Mouse (Mus musculus) kidney, postnatal 0 days (tissue): Measurements from ENCODE around the gene Slc4a1ap. TPM values are rescaled to one million over a fixed set of nuclear protein-coding genes. Genes with fewer than 3 reads are reported as not detected.
"Not testable (repeated sequence)": the region's sequence is repeated elsewhere in the genome, so short reads cannot be mapped to it uniquely, and the experiment has no call there.

Experiments
- ATAC-seq: fragments of 200-750 bp; cut with Nextera tagmentation; replicated peaks from 2 replicates; pipeline ENCODE4 v1.8.0; 2017; ENCODE audit warnings: low read depth, moderate number of reproducible peaks, moderate TSS enrichment, moderate library complexity; ENCODE audit not compliant: low FRiP score
- DNase-seq: peaks from one replicate; pipeline ENCODE4 v3.0.0-alpha.2; 2016; ENCODE audit warnings: low spot score
- H3K27ac ChIP-seq: fragments of 300-500 bp; sonication (generic); 2 replicates; pipeline ENCODE4 v1.5.1; 2014; ENCODE audit warnings: mild to moderate bottlenecking
- H3K27me3 ChIP-seq: fragments of 300-500 bp; sonication (generic); 2 replicates; pipeline ENCODE4 v1.6.1; 2014; ENCODE audit warnings: low read length, mixed read lengths; ENCODE audit not compliant: insufficient read depth
- H3K36me3 ChIP-seq: fragments of 300-500 bp; sonication (generic); 2 replicates; pipeline ENCODE4 v1.6.1; 2014; ENCODE audit warnings: low read length, mixed read lengths; ENCODE audit not compliant: insufficient read depth
- H3K4me1 ChIP-seq: fragments of 300-500 bp; sonication (generic); replicated peaks from 2 replicates; pipeline ENCODE4 v1.6.1; 2014; ENCODE audit warnings: antibody characterized with exemption, low read length, mixed read lengths; ENCODE audit not compliant: insufficient read depth
- H3K4me2 ChIP-seq: fragments of 300-500 bp; sonication (generic); 2 replicates; pipeline ENCODE4 v1.6.1; 2014; ENCODE audit warnings: mild to moderate bottlenecking, low read length, moderate library complexity, mixed read lengths
- H3K4me3 ChIP-seq: fragments of 300-500 bp; sonication (generic); replicated peaks from 2 replicates; pipeline ENCODE4 v1.5.1; 2014; ENCODE audit warnings: low read depth, low read length
- H3K9ac ChIP-seq: fragments of 300-500 bp; sonication (generic); 2 replicates; pipeline ENCODE4 v1.6.1; 2014; ENCODE audit warnings: low read depth, low read length
- H3K9me3 ChIP-seq: fragments of 300-500 bp; sonication (generic); replicated peaks from 2 replicates; pipeline ENCODE4 v1.6.1; 2016; ENCODE audit warnings: low read length, inconsistent platforms, mixed read lengths
- CTCF ChIP-seq: IDR thresholded peaks from 2 replicates; pipeline ENCODE4 v1.5.1; 2016; ENCODE audit warnings: antibody characterized with exemption, low read depth, mild to moderate bottlenecking, moderate library complexity
- WGBS: fragments of 180-500 bp; shearing (Covaris S2); extraction: QIAGEN DNeasy Blood & Tissue Kit; methylation state at CpG from one replicate; pipeline ENCODE4 v1.1.7; 2014; 5-methylcytosine and 5-hydroxymethylcytosine counted together
- polyA plus RNA-seq: library from polyadenylated mRNA; unstranded; fragments of >200 nt; fragmentation: Nextera tagmentation; extraction: Ambion mirVana; gene quantifications from 2 replicates; pipeline ENCODE4 v1.2.1, GENCODE M21; 2015

The Slc4a1ap gene
- polyA plus RNA-seq, 1 experiment from 2014 or later: 18.6 TPM

DNA sequence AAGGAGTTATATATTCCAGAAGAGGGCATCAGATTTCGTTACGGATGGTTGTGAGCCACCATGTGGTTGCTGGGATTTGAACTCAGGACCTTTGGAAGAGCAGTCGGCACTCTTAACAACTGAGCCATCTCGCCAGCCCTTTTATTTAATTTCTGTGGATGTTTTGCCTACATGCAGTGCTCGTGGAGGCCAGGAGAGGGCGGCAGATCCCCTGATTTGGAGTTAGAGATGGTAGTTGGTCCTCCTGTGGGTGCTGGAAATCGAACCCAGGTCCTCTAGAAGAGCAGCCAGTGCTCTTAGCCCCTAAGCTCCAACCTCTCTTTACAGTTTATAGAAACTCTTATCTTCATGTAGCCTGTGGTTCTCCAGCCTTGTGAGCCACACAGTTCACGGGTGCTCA lies 61.9 kb downstream of the Slc4a1ap start:
- H3K9ac ChIP-seq, ATAC-seq, H3K4me3 ChIP-seq, H3K4me2 ChIP-seq, H3K4me1 ChIP-seq, H3K36me3 ChIP-seq, H3K27ac ChIP-seq, H3K27me3 ChIP-seq, H3K9me3 ChIP-seq, DNase-seq: not testable (repeated sequence)
- WGBS: 91% methylated on average over 8 of the region's 8 CpGs
- peak; percentile 42 for TF ChIP-seq CTCF

DNA sequence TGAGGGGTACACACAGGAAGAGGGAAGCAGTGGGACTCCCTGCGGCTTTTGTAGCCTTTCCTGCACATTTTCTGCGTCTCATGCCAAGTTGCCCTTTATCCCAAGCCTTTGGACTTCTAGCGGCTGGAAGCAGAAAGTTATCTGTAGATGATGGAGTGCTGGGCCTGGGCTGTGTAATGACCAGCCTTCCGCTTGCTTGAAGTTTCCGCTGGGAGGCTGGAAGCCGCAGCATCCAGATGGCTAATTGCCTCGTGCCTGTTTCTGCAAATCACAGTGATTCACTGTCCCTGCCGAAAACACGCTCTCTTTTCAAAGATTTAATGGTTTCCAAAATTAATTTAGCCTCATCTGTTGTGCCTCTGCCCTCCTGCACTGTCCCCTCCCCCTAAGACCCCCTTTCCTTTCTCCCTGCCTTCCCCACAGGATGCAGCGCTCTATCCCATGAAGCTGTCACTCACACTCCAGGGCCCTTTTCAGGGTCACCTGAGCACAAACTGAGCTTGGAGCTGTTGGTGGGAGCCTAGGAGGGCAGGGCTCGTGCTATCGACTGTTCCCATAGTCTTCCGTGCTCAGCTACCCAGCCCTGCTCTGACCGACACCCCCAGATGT lies 63.0 kb downstream of the Slc4a1ap start:
- Histone ChIP-seq H3K36me3 (no peaks in the 10 kb centered on the region), H3K4me2 (no peak overlapping the region), H3K4me3 (no peak overlapping the region), H3K9me3 (no peaks in the 10 kb centered on the region), H3K4me1 (peaks cover 6% of the 10 kb centered on the region; the same call in 1 of the 2 replicates), H3K9ac (peak overlapping the region; percentile 23; the same call in 1 of the 2 replicates), H3K27ac (no peak overlapping the region), H3K27me3 (no peaks in the 10 kb centered on the region)
- TF ChIP-seq CTCF: no peak
- DNase-seq (peak; percentile 57), ATAC-seq (no peak)
- 42% methylated on average over 14 of the region's 14 CpGs for WGBS

DNA sequence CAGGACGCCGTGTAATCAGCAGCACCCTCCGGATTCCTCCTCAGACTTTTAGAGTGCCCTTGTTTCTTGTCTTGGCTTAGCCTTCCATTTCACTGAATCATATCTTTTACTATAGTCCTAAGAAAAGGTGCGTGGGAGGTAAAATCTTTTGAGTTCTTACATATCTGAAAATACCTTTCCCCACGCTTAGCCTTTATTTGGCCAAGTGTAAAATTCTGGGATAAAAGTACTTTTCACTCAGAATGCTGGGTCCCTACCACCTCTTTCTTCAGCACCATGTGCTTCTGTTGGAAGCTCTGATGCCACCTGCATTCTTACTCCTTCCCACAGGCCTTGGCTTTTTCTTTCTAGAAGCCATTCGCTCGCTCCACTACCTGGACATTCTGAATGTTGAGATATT lies 64.3 kb downstream of the Slc4a1ap start:
- Histone ChIP-seq H3K9me3 (no peaks in the 10 kb centered on the region), H3K36me3 (no peaks in the 10 kb centered on the region), H3K4me2 (no peak overlapping the region), H3K9ac (no peak overlapping the region), H3K27me3 (no peaks in the 10 kb centered on the region), H3K27ac (no peak overlapping the region), H3K4me3 (no peak overlapping the region), H3K4me1 (peaks cover 5% of the 10 kb centered on the region; the same call in 1 of the 2 replicates)
- no peak for TF ChIP-seq CTCF
- WGBS: 92% methylated on average over 7 of the region's 7 CpGs
- ATAC-seq (no peak), DNase-seq (no peak)

DNA sequence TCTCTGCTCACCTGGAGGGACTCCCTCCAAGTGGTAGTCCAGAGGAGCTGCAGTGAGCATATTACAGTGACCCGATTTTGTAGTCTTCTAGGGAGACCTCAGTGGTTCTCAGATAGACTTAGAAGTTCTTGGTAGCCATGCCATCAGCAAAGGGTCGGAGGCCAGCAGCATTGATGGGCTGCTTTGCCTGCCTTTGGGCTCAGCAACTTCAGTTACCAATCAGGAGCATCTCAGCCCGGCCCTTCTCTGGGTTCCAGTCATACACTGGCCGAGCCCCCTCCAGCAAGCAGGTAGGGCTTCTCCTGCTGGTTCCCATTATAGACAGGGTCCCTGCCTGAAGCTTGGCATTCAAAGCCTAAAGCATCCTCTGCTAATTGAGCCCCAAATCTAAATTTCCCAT lies 69.1 kb downstream of the Slc4a1ap start:
- WGBS: 68% methylated on average over 4 of the region's 4 CpGs
- Histone ChIP-seq H3K9ac (no peak overlapping the region), H3K27ac (peak overlapping the region; percentile 8; the same call in 1 of the 2 replicates), H3K4me3 (no peak overlapping the region), H3K4me2 (no peak overlapping the region), H3K4me1 (peaks cover 9% of the 10 kb centered on the region; the same call in 1 of the 2 replicates), H3K27me3 (no peaks in the 10 kb centered on the region), H3K9me3 (no peaks in the 10 kb centered on the region), H3K36me3 (no peaks in the 10 kb centered on the region)
- ATAC-seq (no peak), DNase-seq (no peak)
- 0 out of 2 replicates have a peak, but pooled peaks have one; percentile 11 for TF ChIP-seq CTCF

GRCm38 (mm10) chr5:31596481-31597429 lies 70.0 kb downstream of the Slc4a1ap start, which contains the start of gene Mrpl33:
Gene Mrpl33, plus strand, starts transcription at chr5:31596935.
- peak; percentile 58 for TF ChIP-seq CTCF
- no peak for ATAC-seq
- Histone ChIP-seq H3K27me3 (no peaks in the 10 kb centered on the region), H3K27ac (peak within 1 kb of the TSS; percentile 8; the same call in 1 of the 2 replicates), H3K4me1 (peaks cover 9% of the 10 kb centered on the region; the same call in 1 of the 2 replicates), H3K36me3 (no peaks in the 10 kb centered on the region), H3K4me2 (peak within 1 kb of the TSS; percentile 57), H3K4me3 (peak within 1 kb of the TSS; percentile 23), H3K9ac (peak within 1 kb of the TSS; percentile 54; the same call in 1 of the 2 replicates), H3K9me3 (no peaks in the 10 kb centered on the region)
- peak; percentile 83 for DNase-seq
- 8% methylated on average over 26 of the region's 26 CpGs for WGBS

GRCm38 (mm10) chr5:31597430-31597944 lies 70.7 kb downstream of the Slc4a1ap start:
- WGBS: 83% methylated on average over 6 of the region's 6 CpGs
- no peak for ATAC-seq

More at GRCm38 (mm10) chr5:31597430-31597944, 70.7 kb downstream of the Slc4a1ap start:
- no peak overlapping the region for H3K4me3 ChIP-seq
- no peak for DNase-seq
- H3K4me1 ChIP-seq: peaks cover 9% of the 10 kb centered on the region; the same call in 1 of the 2 replicates
- no peaks in the 10 kb centered on the region for H3K27me3 ChIP-seq
- no peak for TF ChIP-seq CTCF
- no peaks in the 10 kb centered on the region for H3K9me3 ChIP-seq
- H3K4me2 ChIP-seq: 0 out of 2 replicates have a peak overlapping the region, but pooled peaks have one; percentile 14
- no peak overlapping the region for H3K9ac ChIP-seq
- no peaks in the 10 kb centered on the region for H3K36me3 ChIP-seq
- H3K27ac ChIP-seq: no peak overlapping the region
